In genomic region chr2:62495407-62495806, GRCm38 (mm10) we compare ENCODE assay signal across 18 mouse cellular contexts.
"Had no signal": no experiment of that assay in that cellular context is flagged by ENCODE, and none has a peak within 500 bp of the region (broad histone marks: within the 10 kb centered on the region; RNA-seq: fewer than 3 reads in every experiment).

No protein-coding gene starts in this region.

- ATAC-seq: hindbrain, postnatal 0 days; intestine, embryonic 16.5 days; liver, embryonic 12.5 days had no signal

- DNase-seq: gastrocnemius, adult 2 months; gastrocnemius, postnatal 10 days; gastrocnemius, postnatal 25 days; heart, adult 11 months; heart, adult 2 months; heart, postnatal 14 days; heart, postnatal 36 days; kidney, adult 11 months; kidney, adult 2 months; kidney, adult 9 months; kidney, postnatal 14 days; kidney, postnatal 36 days; layer of hippocampus, adult 9-11 months; layer of hippocampus, postnatal 36 days; left cerebral cortex, postnatal 4 days had no signal
